Mouse (Mus musculus): ENCODE results near the gene Mmel1.

GRCm38 (mm10) chr4:154890887-154891286, 21.5 kb downstream of the Mmel1 start:
- TF ChIP-seq CTCF (IDR thresholded peaks at IDR 0.05; ENCODE audit: extremely low read depth, insufficient read length, insufficient replicate concordance, low read depth, low read length) (no peak), POLR2A (IDR thresholded peaks at IDR 0.05; ENCODE audit: low read depth, low read length) (no peak)

All from small intestine, adult 2 months (tissue).